Mouse (Mus musculus) bone marrow macrophage, adult 2 months (primary cell): Measurements from ENCODE around the gene Myoz1.

Source experiments
- CTCF ChIP-seq: IDR thresholded peaks from 2 replicates; pipeline ENCODE4 v1.5.1; 2012; ENCODE audit warnings: low read depth, mild to moderate bottlenecking, low read length, moderate library complexity
- POLR2A ChIP-seq: IDR thresholded peaks from 2 replicates; pipeline ENCODE4 v1.6.1; 2012; ENCODE audit warnings: mild to moderate bottlenecking, low read depth, low read length, borderline replicate concordance

GRCm38 (mm10) chr14:20631253-20631652 lies 25.1 kb downstream of the Myoz1 start:
- TF ChIP-seq POLR2A (no peak), CTCF (no peak)
